Mouse (Mus musculus) right cerebral cortex, postnatal 10 days (tissue): Measurements from ENCODE around the gene Yaf2.
"Not testable (repeated sequence)": the region's sequence is repeated elsewhere in the genome, so short reads cannot be mapped to it uniquely, and the experiment has no call there.

Source experiments
- DNase-seq, 2 experiments: peaks; one replicate each; pipeline ENCODE4 v3.0.0; 2021; ENCODE audit warnings: low spot score in 2 of 2

Yaf2 gene

DNA sequence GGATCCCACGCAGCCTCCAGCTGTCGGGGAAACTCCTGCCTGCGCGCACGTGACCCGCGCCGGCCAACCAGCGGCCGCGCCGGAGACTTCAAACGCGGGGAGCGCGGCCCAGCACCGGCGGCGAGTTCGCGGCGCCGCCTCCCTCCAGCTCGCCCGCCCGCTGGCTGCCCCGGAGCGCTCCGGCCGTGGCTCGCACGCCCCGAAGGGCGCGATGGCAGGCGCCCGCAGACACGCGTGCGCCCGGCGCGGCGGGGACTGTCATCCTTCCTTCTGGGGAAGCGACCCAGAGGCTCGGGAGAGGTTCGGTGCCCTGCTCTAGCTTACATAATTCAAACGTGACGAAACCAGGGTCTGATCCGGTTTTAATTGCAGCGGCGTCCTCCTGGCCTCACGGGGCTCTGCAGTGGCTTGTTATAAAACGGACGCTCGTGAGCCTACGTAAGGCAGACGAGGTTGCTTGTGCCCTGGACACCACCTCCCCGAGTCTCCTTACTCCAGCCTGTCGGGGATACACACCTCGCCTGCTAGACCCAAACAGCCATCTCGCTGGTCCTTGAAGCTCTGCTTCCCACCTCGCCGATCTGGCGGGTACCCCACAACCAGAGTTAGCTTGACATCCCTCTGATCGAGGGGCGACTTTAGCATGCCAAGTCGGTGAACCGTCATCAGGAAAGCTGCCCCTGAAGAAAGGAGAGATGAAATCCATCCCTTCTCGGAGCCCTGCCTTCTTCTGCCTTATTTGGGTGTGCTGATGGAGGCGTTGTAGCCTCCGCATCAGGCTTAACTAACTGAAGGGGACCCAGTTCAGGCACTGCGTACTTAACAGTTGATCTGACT lies at the start of gene Yaf2:
Gene Yaf2 (minus strand): TSS at position 11 of the 837 bp plus-strand sequence.
- DNase-seq: peak; percentile 90 to 92

- no peak for DNase-seq
Measured at GRCm38 (mm10) chr15:93381337-93381736, 44.6 kb upstream of the Yaf2 start.

DNA sequence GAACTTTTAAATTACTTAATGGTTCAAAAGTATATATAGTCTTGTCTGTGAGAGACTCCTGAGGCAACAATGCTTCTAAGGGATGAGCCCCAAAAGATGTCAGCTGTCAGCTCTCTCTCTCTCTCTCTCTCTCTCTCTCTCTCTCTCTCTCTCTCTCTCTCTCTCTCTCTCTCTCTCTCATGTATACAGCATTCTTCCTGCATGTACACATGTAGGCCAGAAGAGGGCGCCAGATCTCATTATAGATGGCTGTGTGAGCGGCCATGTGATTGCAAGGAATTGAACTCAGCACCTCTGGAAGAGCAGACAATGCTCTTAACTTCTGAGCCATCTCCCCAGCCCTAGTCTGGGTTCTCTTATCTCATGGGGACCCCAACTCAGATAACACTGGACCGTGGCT lies 42.4 kb upstream of the Yaf2 start:
- no peak for DNase-seq

DNA sequence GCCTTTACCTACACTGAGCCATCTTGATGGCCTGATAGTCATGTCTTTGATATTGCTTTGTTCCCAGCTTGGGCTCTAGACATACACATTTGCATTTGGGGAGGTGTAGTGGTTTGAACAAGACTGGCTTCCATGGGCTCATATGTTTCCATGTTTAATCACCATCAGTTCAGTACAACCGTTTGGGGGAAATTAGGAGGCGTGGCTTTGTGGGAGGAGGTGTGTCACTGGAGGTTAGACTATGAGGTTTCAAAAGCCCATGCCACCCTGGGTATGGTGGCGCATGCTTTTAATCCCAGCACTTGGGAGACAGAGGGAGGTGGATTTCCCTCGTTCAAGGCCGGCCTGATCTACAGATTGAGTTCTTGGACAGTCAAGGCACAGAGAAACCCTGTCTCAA lies 39.0 kb upstream of the Yaf2 start:
- DNase-seq: no peak

DNA sequence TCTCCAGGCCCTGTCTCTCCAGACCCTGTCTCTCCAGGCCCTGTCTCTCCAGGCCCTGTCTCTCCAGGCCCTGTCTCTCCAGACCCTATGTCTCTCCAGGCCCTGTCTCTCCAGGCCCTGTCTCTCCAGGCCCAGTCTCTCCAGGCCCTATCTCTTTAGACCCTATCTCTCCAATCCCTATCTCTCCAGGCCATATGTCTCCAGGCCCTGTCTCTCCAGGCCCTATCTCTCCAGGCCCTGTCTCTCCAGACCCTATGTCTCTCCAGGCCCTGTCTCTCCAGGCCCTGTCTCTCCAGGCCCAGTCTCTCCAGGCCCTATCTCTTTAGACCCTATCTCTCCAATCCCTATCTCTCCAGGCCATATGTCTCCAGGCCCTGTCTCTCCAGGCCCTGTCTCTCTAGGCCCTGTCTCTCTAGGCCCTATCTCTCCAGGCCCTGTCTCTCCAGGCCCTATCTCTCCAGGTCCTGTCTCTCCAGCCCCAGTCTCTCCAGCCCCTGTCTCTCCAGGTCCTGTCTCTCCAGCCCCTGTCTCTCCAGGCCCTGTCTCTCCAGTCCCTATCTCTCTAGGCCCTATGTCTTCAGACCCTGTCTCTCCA lies 35.9 kb upstream of the Yaf2 start:
- DNase-seq: not testable (repeated sequence)

DNA sequence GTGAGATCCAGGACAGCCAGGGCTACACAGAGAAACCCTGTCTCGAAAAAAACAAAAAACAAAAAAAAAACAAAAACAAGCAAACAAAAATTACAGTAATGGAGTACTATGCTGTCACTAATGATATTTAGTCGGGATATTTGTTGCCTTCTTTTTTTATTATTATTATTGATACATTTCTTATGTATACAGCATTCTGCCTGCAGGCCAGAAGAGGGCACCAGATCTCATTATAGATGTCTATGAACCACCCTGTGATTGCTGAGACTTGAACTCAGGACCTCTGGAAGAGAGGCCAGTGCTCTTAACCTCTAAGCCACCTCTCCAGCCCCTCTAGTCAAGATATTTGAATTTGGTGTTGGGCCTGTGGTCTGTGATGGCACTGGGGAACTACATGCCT lies 35.1 kb upstream of the Yaf2 start:
- no peak for DNase-seq

- no peak for DNase-seq
Measured at GRCm38 (mm10) chr15:93368558-93368957, 31.8 kb upstream of the Yaf2 start.

GRCm38 (mm10) chr15:93365561-93365960 lies 28.8 kb upstream of the Yaf2 start:
- no peak for DNase-seq

- no peak for DNase-seq
Measured at GRCm38 (mm10) chr15:93358346-93359095, 21.8 kb upstream of the Yaf2 start.

- no peak for DNase-seq
Measured at GRCm38 (mm10) chr15:93340630-93341379, 4.1 kb upstream of the Yaf2 start.

DNA sequence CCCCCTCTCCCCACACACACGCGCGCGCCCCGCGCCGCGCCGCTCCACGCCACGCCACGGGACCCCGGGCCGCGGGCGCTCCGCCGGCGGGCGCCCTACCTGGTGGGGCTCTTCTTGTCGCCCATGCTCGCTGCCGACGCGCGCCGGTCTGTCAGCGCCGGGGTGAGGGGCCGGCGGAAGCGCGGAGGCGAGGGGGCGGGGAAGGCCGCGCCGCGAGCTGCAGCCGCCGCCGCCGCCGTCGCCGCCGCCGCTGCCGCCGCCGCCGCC lies 144 bp downstream of the Yaf2 start:
- no peak for DNase-seq

DNA sequence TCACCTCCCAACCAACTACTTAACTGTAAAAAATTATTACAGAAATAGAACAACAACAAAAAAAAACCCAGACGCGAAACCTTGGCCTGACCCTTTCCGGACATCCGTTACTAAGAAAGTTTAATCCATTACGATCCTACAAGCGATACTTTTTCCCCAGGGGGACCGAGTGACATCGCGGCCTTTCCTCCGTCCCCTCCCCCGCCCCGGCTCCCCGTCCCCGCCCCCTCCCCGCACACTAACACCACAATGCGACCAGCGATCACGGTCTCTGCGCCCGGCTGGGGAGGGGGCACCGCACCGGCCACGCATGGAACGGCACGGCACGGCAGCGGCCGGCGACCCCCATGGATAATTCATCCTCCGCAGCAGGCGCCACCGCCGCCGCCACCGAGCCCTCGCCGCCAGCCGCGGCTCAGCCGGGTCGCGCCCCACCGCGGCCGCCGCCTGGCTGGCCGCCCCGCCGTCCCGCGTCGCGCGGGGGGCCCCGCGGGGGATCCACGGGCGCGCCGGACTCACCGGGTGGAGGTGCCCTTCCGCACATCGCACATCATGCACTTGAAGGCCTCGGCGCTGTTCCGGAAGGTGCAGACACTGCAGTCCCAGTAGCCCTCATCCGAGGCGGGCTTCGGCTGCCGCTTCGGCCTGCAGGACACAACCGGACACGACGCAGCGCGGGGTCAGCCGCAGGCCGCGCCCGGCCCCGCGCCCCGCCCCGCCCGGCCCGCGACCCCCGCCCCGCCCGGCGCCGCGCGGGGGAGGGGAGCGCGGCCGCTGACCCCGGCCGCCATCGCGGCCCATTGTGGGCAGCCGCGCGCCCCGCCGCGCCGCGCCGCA lies 696 bp downstream of the Yaf2 start:
- DNase-seq: peak; percentile 61

- DNase-seq: no peak
Measured at GRCm38 (mm10) chr15:93331256-93331655, 5.5 kb downstream of the Yaf2 start.

GRCm38 (mm10) chr15:93327235-93327634 lies 9.5 kb downstream of the Yaf2 start:
- DNase-seq: no peak

- no peak for DNase-seq
Measured at GRCm38 (mm10) chr15:93326651-93327050, 10.1 kb downstream of the Yaf2 start.

GRCm38 (mm10) chr15:93325360-93325759 lies 11.4 kb downstream of the Yaf2 start:
- no peak for DNase-seq

- no peak for DNase-seq
Measured at GRCm38 (mm10) chr15:93318781-93319180, 18.0 kb downstream of the Yaf2 start.

- DNase-seq: not testable (repeated sequence)
Measured at GRCm38 (mm10) chr15:93310304-93310703, 26.4 kb downstream of the Yaf2 start.

DNA sequence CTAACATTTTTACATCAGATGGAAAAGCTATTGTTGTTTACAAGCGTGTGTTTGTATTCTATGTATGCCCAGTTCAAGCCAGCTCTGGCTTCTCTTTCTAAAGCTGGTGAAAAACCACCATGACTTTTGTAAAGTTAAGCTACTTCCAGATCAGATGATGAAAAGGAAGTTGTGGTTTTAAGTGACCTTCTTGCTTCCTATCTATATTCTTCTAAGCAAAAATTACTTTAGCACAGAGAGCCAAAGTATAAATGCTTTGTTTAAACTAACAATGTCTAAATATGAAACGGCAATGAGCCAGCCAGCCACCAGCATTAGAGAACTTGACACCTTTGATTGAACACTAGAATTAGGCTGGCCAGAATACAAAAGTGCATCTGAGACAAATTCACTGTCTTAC lies 38.5 kb downstream of the Yaf2 start:
- DNase-seq: no peak

- DNase-seq: no peak
Measured at GRCm38 (mm10) chr15:93294483-93294882, 42.3 kb downstream of the Yaf2 start.

DNA sequence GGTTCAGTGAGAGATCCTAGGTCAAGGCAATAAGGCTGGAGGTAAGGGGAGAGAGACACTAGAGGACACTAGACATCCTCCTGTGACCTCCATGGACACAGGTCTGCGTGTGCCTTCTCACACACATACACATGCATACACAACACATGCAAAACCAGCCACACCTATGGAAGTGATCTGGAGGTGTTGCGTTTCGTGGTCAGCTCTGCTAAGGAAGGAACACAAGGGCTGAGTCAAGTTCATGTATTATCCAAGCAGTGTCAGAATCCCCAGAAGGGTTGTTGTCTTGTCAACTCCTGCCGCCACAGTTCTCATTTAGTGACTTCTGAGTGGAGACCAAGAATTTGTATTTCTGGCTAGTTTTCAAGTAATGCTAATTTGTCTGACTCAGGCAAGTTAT lies 48.4 kb downstream of the Yaf2 start:
- no peak for DNase-seq
